26 mouse cellular contexts compared by ENCODE assay signal in genomic region chr17:62580127-62580526, GRCm38 (mm10).
DNase-seq lines count a peak whose midpoint lies in the region; ATAC-seq lines count a peak whose summit lies in the region.
"Had no signal": no experiment of that assay in that cellular context is flagged by ENCODE, and none has a peak within 500 bp of the region (broad histone marks: within the 10 kb centered on the region; RNA-seq: fewer than 3 reads in every experiment).

No protein-coding gene starts in this region.

- H3K4me1 ChIP-seq in embryonic facial prominence, embryonic 13.5 days, result peaks cover 4% of the 10 kb centered on the region; the same call in 1 of the 2 replicates
- H3K4me1 ChIP-seq in embryonic facial prominence, embryonic 10.5 days, result no peaks in the 10 kb centered on the region
- 0 out of 2 replicates have a peak, but pooled peaks cover 7% of the 10 kb centered on the region for H3K4me1 ChIP-seq in embryonic facial prominence, embryonic 15.5 days
- 0 out of 2 replicates have a peak, but pooled peaks cover 4% of the 10 kb centered on the region for H3K4me1 ChIP-seq in stomach, embryonic 16.5 days (ENCODE audit: control insufficient read depth, insufficient read depth, low read length)
- H3K4me1 ChIP-seq: heart, embryonic 12.5 days; lung, embryonic 15.5 days; midbrain, embryonic 10.5 days; neural tube, embryonic 15.5 days had no signal

- no peak overlapping the region for H3K9ac ChIP-seq in embryonic facial prominence, embryonic 13.5 days
- H3K9ac ChIP-seq in embryonic facial prominence, embryonic 15.5 days, result no peak overlapping the region
- no peak overlapping the region for H3K9ac ChIP-seq in stomach, embryonic 16.5 days (ENCODE audit: low read length)
- H3K9ac ChIP-seq: heart, embryonic 12.5 days; hindbrain, embryonic 14.5 days; liver, embryonic 14.5 days; lung, embryonic 15.5 days; midbrain, embryonic 15.5 days; neural tube, embryonic 15.5 days had no signal

- DNase-seq in embryonic facial prominence, embryonic 10.5 days (ENCODE audit: low spot score), result no peak
- DNase-seq in heart, adult 11 months, result peak; percentile 62
- DNase-seq in heart, postnatal 14 days, result no peak
- no peak for DNase-seq in ovary, postnatal 10 days (ENCODE audit: low spot score)
- DNase-seq in right cerebral cortex, adult 18-20 months, result no peak
- DNase-seq: adrenal gland, adult 8-10 months; cerebellum, adult 11-12 months; cerebellum, adult 9-11 months; gastrocnemius, postnatal 25 days; heart, adult 2 months; kidney, adult 2 months; liver; spleen, adult 18-20 months had no signal

- no peaks in the 10 kb centered on the region for H3K36me3 ChIP-seq in embryonic facial prominence, embryonic 13.5 days
- H3K36me3 ChIP-seq in embryonic facial prominence, embryonic 10.5 days (replicated peaks), result no peaks in the 10 kb centered on the region
- H3K36me3 ChIP-seq in embryonic facial prominence, embryonic 15.5 days, result no peaks in the 10 kb centered on the region
- H3K36me3 ChIP-seq in stomach, embryonic 16.5 days (ENCODE audit: control insufficient read depth, insufficient read depth, low read length), result no peaks in the 10 kb centered on the region
- H3K36me3 ChIP-seq: G1E; heart, embryonic 12.5 days; lung, embryonic 15.5 days; midbrain, embryonic 10.5 days; midbrain, embryonic 15.5 days; neural tube, embryonic 15.5 days had no signal

- no peak for ATAC-seq in embryonic facial prominence, embryonic 13.5 days (ENCODE audit: insufficient number of reproducible peaks, insufficient read depth, low FRiP score, low TSS enrichment, low read depth)
- no peak for ATAC-seq in embryonic facial prominence, embryonic 15.5 days (ENCODE audit: insufficient number of reproducible peaks, low FRiP score, low TSS enrichment, low read depth)
- ATAC-seq in stomach, embryonic 16.5 days (ENCODE audit: insufficient read depth, low FRiP score), result no peak
- ATAC-seq: midbrain, embryonic 15.5 days had no signal

- intact Hi-C loops in heart, postnatal 14 days (cut with DNase I), result no loop called here

- H3K4me3 ChIP-seq in embryonic facial prominence, embryonic 13.5 days, result no peak overlapping the region
- no peak overlapping the region for H3K4me3 ChIP-seq in embryonic facial prominence, embryonic 10.5 days
- H3K4me3 ChIP-seq in embryonic facial prominence, embryonic 15.5 days (replicated peaks), result no peak overlapping the region
- no peak overlapping the region for H3K4me3 ChIP-seq in stomach, embryonic 16.5 days (replicated peaks; ENCODE audit: low read length)
- H3K4me3 ChIP-seq: heart, adult 2 months; heart, embryonic 12.5 days; lung, embryonic 15.5 days; midbrain, embryonic 10.5 days; midbrain, embryonic 15.5 days; neural tube, embryonic 15.5 days had no signal

- no peaks in the 10 kb centered on the region for H3K9me3 ChIP-seq in embryonic facial prominence, embryonic 13.5 days
- H3K9me3 ChIP-seq in embryonic facial prominence, embryonic 10.5 days, result no peaks in the 10 kb centered on the region
- H3K9me3 ChIP-seq in embryonic facial prominence, embryonic 15.5 days (replicated peaks), result no peaks in the 10 kb centered on the region
- no peaks in the 10 kb centered on the region; the same call in 1 of the 2 replicates for H3K9me3 ChIP-seq in stomach, embryonic 16.5 days (replicated peaks; ENCODE audit: control insufficient read depth, low read length)
- H3K9me3 ChIP-seq: heart, embryonic 12.5 days; lung, embryonic 15.5 days; midbrain, embryonic 10.5 days; midbrain, embryonic 15.5 days; neural tube, embryonic 15.5 days had no signal

- H3K4me2 ChIP-seq in embryonic facial prominence, embryonic 13.5 days, result peak overlapping the region; percentile 27
- H3K4me2 ChIP-seq in embryonic facial prominence, embryonic 15.5 days (replicated peaks), result peak overlapping the region; percentile 18; the same call in 1 of the 2 replicates
- H3K4me2 ChIP-seq in stomach, embryonic 16.5 days (ENCODE audit: low read depth, low read length), result peak overlapping the region; percentile 21; the same call in 1 of the 2 replicates
- H3K4me2 ChIP-seq: heart, embryonic 12.5 days; hindbrain, embryonic 14.5 days; lung, embryonic 15.5 days; midbrain, embryonic 15.5 days; neural tube, embryonic 15.5 days had no signal

- no peak overlapping the region for H3K27ac ChIP-seq in embryonic facial prominence, embryonic 13.5 days
- no peak overlapping the region for H3K27ac ChIP-seq in embryonic facial prominence, embryonic 10.5 days (replicated peaks)
- H3K27ac ChIP-seq in embryonic facial prominence, embryonic 15.5 days (replicated peaks), result 0 out of 2 replicates have a peak overlapping the region, but pooled peaks have one; percentile 0
- H3K27ac ChIP-seq in stomach, embryonic 16.5 days (ENCODE audit: low read length), result peak overlapping the region; percentile 27; the same call in 1 of the 2 replicates
- H3K27ac ChIP-seq: heart, adult 2 months; hindbrain, embryonic 14.5 days; kidney, postnatal 0 days; liver, embryonic 14.5 days; lung, embryonic 15.5 days; midbrain, embryonic 10.5 days; midbrain, embryonic 15.5 days; neural tube, embryonic 15.5 days had no signal

- no peaks in the 10 kb centered on the region for H3K27me3 ChIP-seq in embryonic facial prominence, embryonic 13.5 days
- no peaks in the 10 kb centered on the region for H3K27me3 ChIP-seq in embryonic facial prominence, embryonic 10.5 days (replicated peaks; ENCODE audit: low read depth, poor library complexity, severe bottlenecking)
- H3K27me3 ChIP-seq in embryonic facial prominence, embryonic 15.5 days, result no peaks in the 10 kb centered on the region
- no peaks in the 10 kb centered on the region for H3K27me3 ChIP-seq in stomach, embryonic 16.5 days (ENCODE audit: control insufficient read depth, insufficient read depth, low read length)
- H3K27me3 ChIP-seq: CH12.LX; heart, embryonic 12.5 days; lung, embryonic 15.5 days; midbrain, embryonic 15.5 days; neural tube, embryonic 15.5 days had no signal

- 62% methylated on average over 6 of the region's 6 CpGs for WGBS in embryonic facial prominence, embryonic 13.5 days
- WGBS in embryonic facial prominence, embryonic 10.5 days, result 84% methylated on average over 6 of the region's 6 CpGs
- WGBS in embryonic facial prominence, embryonic 15.5 days, result 42% methylated on average over 6 of the region's 6 CpGs
- WGBS in stomach, embryonic 16.5 days, result 34% methylated on average over 6 of the region's 6 CpGs

Comparison
In these comparisons a context has a peak if more than half of its experiments do, and no peak if none do; other contexts are left out.
1. H3K27ac ChIP-seq: peak in embryonic facial prominence, embryonic 15.5 days (single experiment) and stomach, embryonic 16.5 days (single experiment); none in embryonic facial prominence, embryonic 13.5 days (single experiment) and embryonic facial prominence, embryonic 10.5 days (single experiment).
2. Peak in every context shown above with its lines, with median percentiles within 50 percentile points of each other: H3K4me2 ChIP-seq.